Mouse (Mus musculus) kidney, adult 2 months (tissue): ENCODE measurements at regions not wholly inside any gene's neighbourhood (a gene's known extent, or its start where the extent isn't known, plus 50 kb on each side); places are given as distances from the start of the nearest gene placed in this dataset.

Experiments used
- DNase-seq: peaks from one replicate; pipeline ENCODE4 v3.0.0; 2021
- H3K27ac ChIP-seq: fragments of 200-500 bp; 2 replicates; pipeline ENCODE4 v1.5.1; 2012; ENCODE audit warnings: low read depth, low read length, control low read depth, inconsistent platforms; ENCODE audit not compliant: insufficient read depth
- H3K27me3 ChIP-seq: fragments of 200-500 bp; replicated peaks from 2 replicates; pipeline ENCODE4 v1.6.1; 2012; ENCODE audit warnings: mild to moderate bottlenecking, moderate library complexity, low read length, inconsistent platforms; ENCODE audit not compliant: control insufficient read depth, insufficient read depth
- H3K36me3 ChIP-seq: fragments of 200-500 bp; 2 replicates; pipeline ENCODE4 v1.6.1; 2012; ENCODE audit warnings: mild to moderate bottlenecking, moderate library complexity, low read length, inconsistent platforms; ENCODE audit not compliant: control insufficient read depth, insufficient read depth
- H3K4me1 ChIP-seq: fragments of 200-500 bp; 2 replicates; pipeline ENCODE4 v1.6.1; 2011; ENCODE audit warnings: low read length; ENCODE audit not compliant: control insufficient read depth, insufficient read depth
- H3K4me3 ChIP-seq: fragments of 200-500 bp; 2 replicates; pipeline ENCODE4 v1.5.1; 2011; ENCODE audit warnings: mild to moderate bottlenecking, low read depth, low read length, control low read depth; ENCODE audit not compliant: insufficient read depth
- CTCF ChIP-seq: fragments of 200-500 bp; conservative IDR thresholded peaks from 2 replicates; pipeline ENCODE4 v1.5.1; 2011; ENCODE audit warnings: low read depth, mild to moderate bottlenecking, control low read depth, low read length, moderate library complexity, mixed read lengths; ENCODE audit not compliant: insufficient read depth, insufficient read length
- POLR2A ChIP-seq: fragments of 200-500 bp; IDR thresholded peaks from one replicate; pipeline ENCODE4 v1.6.1; 2011; ENCODE audit warnings: low read depth, low read length, control low read depth
- WGBS: fragments of 180-500 bp; shearing (Covaris S2); methylation state at CpG from one replicate; pipeline ENCODE4 v1.1.7; 2018; 5-methylcytosine and 5-hydroxymethylcytosine counted together

GRCm38 (mm10) chr3:50902933-50903332 lies 321.3 kb upstream of the Noct start:
- Histone ChIP-seq H3K27me3 (no peaks in the 10 kb centered on the region), H3K4me1 (peaks cover 4% of the 10 kb centered on the region; the same call in 1 of the 2 replicates), H3K36me3 (no peaks in the 10 kb centered on the region), H3K27ac (no peak overlapping the region), H3K4me3 (no peak overlapping the region)
- TF ChIP-seq POLR2A, result no peak
- no peak for TF ChIP-seq CTCF
- 60% methylated on average over 7 of the region's 7 CpGs for WGBS
- peak; percentile 15 for DNase-seq

GRCm38 (mm10) chr3:50904716-50905116 lies 319.5 kb upstream of the Noct start:
- Histone ChIP-seq H3K4me3 (no peak overlapping the region), H3K36me3 (no peaks in the 10 kb centered on the region), H3K4me1 (peaks cover 4% of the 10 kb centered on the region; the same call in 1 of the 2 replicates), H3K27me3 (no peaks in the 10 kb centered on the region), H3K27ac (peak overlapping the region; percentile 61)
- TF ChIP-seq CTCF (no peak), POLR2A (no peak)
- WGBS, result 35% methylated on average over 7 of the region's 7 CpGs
- peak; percentile 88 for DNase-seq

- Histone ChIP-seq H3K27ac (peak overlapping the region; percentile 49), H3K4me3 (no peak overlapping the region)
- WGBS, result 17% methylated on average over 16 of the region's 16 CpGs
Measured at GRCm38 (mm10) chr3:50905274-50905992, 318.8 kb upstream of the Noct start.

GRCm38 (mm10) chr3:50905993-50906831 lies 318.0 kb upstream of the Noct start:
- Histone ChIP-seq H3K36me3 (no peaks in the 10 kb centered on the region), H3K4me3 (peak overlapping the region; percentile 28; the same call in 1 of the 2 replicates), H3K27ac (no peak overlapping the region), H3K27me3 (no peaks in the 10 kb centered on the region), H3K4me1 (0 out of 2 replicates have a peak, but pooled peaks cover 4% of the 10 kb centered on the region)
- WGBS, result 11% methylated on average over 32 of the region's 32 CpGs
- peak; percentile 92 for TF ChIP-seq CTCF
- no peak for TF ChIP-seq POLR2A
- peak; percentile 91 for DNase-seq

More at GRCm38 (mm10) chr3:50905274-50905992, 318.8 kb upstream of the Noct start:
- peak; percentile 71 for DNase-seq
- no peak for TF ChIP-seq CTCF
- no peak for TF ChIP-seq POLR2A
- Histone ChIP-seq H3K36me3 (no peaks in the 10 kb centered on the region), H3K27me3 (no peaks in the 10 kb centered on the region), H3K4me1 (peaks cover 4% of the 10 kb centered on the region; the same call in 1 of the 2 replicates)

- Histone ChIP-seq H3K27me3 (no peaks in the 10 kb centered on the region), H3K4me1 (no peaks in the 10 kb centered on the region), H3K4me3 (no peak overlapping the region), H3K36me3 (no peaks in the 10 kb centered on the region), H3K27ac (no peak overlapping the region)
- WGBS, result 90% methylated on average over 5 of the region's 5 CpGs
- no peak for DNase-seq
- no peak for TF ChIP-seq POLR2A
- no peak for TF ChIP-seq CTCF
Measured at GRCm38 (mm10) chr3:50912980-50913518, 311.2 kb upstream of the Noct start.

GRCm38 (mm10) chr3:50914866-50915365 lies 309.3 kb upstream of the Noct start:
- Histone ChIP-seq H3K27me3 (no peaks in the 10 kb centered on the region), H3K27ac (no peak overlapping the region), H3K4me1 (no peaks in the 10 kb centered on the region), H3K36me3 (no peaks in the 10 kb centered on the region), H3K4me3 (no peak overlapping the region)
- DNase-seq, result no peak
- TF ChIP-seq CTCF (no peak), POLR2A (no peak)
- 81% methylated on average over 14 of the region's 14 CpGs for WGBS
